Mouse (Mus musculus) liver (tissue): Measurements from ENCODE around the gene Slc25a44.
"Not testable (repeated sequence)": the region's sequence is repeated elsewhere in the genome, so short reads cannot be mapped to it uniquely, and the experiment has no call there.

Experiments used
- DNase-seq: peaks from one replicate; pipeline ENCODE4 v3.0.0-alpha.2; 2020; ENCODE audit warnings: mixed read lengths

Gene Slc25a44

GRCm38 (mm10) chr3:88410645-88411031 is 14.3 kb downstream of the Slc25a44 start:
- peak; percentile 23 for DNase-seq

GRCm38 (mm10) chr3:88409741-88410644 is 14.9 kb downstream of the Slc25a44 start, which contains the start of gene Pmf1:
Gene Pmf1 (minus strand): TSS chr3:88410331.
- DNase-seq: peak; percentile 95

- DNase-seq: no peak
Observed at GRCm38 (mm10) chr3:88408953-88409352, 16.0 kb downstream of the Slc25a44 start.

GRCm38 (mm10) chr3:88407529-88407928 is 17.4 kb downstream of the Slc25a44 start:
- no peak for DNase-seq

DNA sequence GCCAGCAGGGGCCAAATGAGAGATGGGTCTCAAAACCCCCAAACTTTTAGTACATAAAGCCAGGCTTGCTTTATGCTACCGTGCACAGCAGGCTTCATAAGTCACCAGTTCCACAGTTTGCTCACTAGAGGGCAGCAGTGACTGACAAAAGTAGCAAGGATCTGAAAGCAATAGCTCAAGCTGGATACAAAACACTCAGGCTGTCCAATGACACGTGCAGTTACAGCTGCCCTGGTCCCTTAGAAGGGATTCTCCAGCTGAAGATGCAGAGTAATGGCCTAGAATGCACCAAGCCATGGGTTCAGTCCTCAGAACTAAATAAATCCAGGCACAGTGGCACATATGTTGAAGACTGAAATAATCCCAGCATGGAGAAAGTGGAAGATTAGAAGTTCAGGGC is 17.8 kb downstream of the Slc25a44 start:
- DNase-seq: peak; percentile 72

GRCm38 (mm10) chr3:88403522-88404230 is 21.3 kb downstream of the Slc25a44 start:
- DNase-seq: no peak

- DNase-seq: no peak
Observed at GRCm38 (mm10) chr3:88398666-88399065, 26.3 kb downstream of the Slc25a44 start.

GRCm38 (mm10) chr3:88395742-88396141 is 29.2 kb downstream of the Slc25a44 start:
- no peak for DNase-seq

GRCm38 (mm10) chr3:88395288-88395687 is 29.7 kb downstream of the Slc25a44 start:
- no peak for DNase-seq

DNA sequence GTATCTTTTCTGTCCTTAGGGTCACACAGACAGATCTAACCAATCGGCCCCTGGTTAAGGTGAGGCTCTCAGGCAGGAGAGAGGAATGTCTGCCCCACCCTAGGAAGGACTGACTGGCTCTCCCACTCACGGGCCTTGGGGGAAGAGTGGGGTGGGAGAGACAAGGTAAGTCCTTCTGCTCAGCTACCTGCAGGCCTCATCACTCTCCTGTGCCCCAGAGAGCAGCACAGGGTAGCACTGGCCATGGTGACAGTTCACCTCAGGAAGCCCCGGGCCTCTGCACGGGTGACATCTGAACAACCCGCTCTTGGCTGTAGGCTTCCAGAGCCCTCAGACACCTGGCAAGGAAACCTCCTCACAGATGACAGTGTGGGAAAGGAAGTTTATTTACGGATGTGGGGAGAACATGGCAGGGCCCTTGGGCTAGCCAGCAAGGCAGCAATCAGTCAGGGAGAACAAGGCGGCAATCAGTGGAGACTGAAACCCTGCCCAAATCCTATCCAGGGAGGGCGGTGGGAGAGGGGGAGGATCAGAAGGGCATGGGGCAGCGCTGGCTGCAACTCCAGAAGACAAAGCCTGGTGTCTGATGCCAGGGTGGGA is 31.1 kb downstream of the Slc25a44 start:
- DNase-seq: no peak

DNA sequence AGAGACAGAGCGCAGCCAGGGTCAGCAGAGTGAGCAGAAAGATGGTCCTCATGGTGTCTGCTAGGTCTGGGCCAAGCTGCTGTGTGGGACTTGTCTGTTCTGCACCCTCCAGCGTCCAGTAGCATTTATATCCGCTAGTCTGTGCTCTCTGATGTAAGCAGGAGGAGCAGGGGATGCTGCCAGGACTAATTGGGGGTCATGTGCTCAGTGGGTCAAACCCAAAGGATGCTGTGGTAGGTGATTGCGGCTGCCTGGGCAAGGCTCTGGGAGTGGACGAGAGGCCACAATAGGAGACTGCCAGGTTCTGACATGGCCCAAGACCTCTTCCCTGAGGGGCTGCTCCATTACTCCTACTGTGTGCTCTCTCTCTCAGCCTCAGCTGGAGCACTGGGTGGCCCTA is 40.6 kb downstream of the Slc25a44 start, which contains the start of gene Bglap:
Gene Bglap (minus strand): TSS at position 101 of the 400 bp plus-strand sequence.
- no peak for DNase-seq

GRCm38 (mm10) chr3:88382383-88382782 is 42.6 kb downstream of the Slc25a44 start:
- DNase-seq: not testable (repeated sequence)

DNA sequence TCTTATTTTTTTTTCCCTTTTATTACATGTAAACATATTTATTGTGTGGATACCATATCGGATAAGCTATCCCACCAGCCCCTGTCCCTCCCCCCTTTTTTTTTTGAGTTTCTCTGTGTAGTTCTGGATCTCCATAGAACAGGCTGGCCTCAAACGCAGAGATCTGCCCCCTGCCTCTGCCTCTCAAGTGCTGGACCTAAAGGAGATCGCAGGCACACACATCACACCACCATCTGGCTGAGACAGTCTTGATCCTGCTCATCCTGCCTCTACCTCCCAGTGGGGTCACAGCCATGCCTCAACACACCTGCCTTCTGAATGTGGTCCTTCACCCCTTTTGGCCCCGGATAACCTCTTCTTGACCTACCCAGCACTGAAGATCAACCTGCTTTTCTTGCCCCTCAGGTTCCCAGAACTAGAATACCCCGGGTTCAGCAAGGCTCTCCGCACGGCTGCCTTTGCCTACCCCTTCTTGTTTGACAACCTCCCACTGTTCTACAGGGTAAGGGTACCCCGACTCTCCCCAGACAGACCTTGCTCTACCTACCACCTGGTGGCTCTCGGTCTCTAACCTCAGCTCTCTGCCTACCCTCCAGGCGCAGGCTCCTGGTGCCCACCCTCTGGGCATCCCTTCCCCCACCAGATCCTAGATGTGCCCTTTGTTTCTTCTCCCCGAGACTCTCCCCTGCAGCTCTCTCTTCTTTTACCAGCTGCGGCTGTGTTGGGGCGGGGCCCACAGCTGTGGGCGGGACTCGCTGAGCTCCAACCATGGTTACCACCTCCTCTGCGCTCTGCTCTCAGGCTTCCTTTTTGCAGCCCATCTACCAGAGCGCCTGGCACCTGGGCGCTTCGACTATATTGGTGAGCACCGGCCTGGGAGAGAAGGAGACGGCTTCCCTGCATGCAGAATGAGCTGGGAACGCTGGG is 43.3 kb downstream of the Slc25a44 start:
- DNase-seq: peak; percentile 72

- not testable (repeated sequence) for DNase-seq
Observed at GRCm38 (mm10) chr3:88378599-88378998, 46.3 kb downstream of the Slc25a44 start, which contains the start of gene Bglap2. Gene Bglap2 (minus strand): TSS chr3:88378699.

- not testable (repeated sequence) for DNase-seq
Observed at GRCm38 (mm10) chr3:88376644-88377043, 48.3 kb downstream of the Slc25a44 start.

DNA sequence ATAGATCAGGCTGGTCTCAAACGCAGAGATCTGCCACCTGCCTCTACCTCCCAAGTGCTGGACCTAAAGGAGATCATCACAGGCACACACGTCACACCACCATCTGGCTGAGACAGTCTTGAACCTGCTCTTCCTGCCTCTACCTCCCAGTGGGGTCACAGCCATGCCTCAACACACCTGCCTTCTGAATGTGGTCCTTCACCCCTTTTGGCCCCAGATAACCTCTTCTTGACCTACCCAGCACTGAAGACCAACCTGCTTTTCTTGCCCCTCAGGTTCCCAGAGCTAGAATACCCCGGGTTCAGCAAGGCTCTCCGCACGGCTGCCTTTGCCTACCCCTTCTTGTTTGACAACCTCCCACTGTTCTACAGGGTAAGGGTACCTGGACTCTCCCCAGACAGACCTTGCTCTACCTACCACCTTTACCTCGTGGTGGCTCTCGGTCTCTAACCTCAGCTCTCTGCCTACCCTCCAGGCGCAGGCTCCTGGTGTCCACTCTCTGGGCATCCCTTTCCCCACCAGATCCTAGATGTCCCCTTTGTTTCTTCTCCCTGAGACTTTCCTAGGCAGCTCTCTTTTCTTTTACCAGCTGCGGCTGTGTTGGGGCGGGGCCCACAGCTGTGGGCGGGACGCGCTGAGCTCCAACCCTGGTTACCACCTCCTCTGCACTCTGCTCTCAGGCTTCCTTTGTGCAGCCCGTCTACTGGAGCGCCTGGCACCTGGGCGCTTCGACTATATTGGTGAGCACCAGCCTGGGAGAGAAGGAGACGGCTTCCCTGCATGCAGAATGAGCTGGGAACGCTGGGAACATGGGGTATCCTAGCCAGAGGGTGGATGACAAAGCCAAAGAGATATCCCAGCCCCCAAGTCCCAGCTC is 49.0 kb downstream of the Slc25a44 start:
- DNase-seq: peak; percentile 65

DNA sequence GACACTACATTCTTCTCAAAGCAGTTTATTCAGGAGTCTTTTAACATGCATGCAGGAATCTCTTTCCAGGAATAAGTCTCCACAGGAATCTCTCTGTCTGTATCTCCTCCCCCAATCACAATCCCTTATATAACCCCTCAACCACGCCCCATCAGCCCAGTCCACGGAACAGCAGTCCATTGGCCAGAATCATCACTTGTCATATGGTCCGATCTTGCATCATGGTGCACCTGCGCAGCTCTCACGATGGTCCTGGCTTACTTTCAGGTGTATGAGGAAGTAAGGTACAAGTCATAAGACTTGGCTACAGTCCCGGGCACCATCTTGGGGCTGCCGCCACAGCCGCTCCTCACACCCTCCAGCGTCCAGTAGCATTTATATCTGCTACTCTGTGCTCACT is 52.3 kb downstream of the Slc25a44 start, which contains the start of gene Bglap3:
Gene Bglap3 (minus strand): TSS at position 101 of the 400 bp plus-strand sequence.
- DNase-seq: not testable (repeated sequence)

GRCm38 (mm10) chr3:88368511-88368910 is 56.4 kb downstream of the Slc25a44 start:
- DNase-seq: not testable (repeated sequence)

DNA sequence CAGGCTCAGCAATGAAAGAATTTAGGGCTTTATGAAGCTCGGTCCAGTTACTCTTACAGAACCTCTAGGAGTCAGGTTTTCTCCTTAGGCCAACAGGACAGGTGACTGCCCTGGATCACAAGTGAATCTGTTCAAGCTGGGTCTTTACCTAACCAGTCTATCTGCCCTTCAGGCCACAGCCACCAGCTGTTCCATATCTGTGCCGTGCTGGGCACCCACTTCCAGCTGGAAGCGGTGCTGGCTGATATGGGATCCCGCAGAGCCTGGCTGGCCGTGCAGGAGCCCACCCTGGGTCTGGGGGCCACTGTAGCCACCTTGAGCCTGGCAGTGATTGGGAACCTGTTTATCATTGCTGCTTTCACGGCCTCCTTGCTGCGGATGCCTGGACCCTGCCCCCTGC is 57.4 kb downstream of the Slc25a44 start:
- DNase-seq: not testable (repeated sequence)

GRCm38 (mm10) chr3:88366830-88367428 is 58.0 kb downstream of the Slc25a44 start:
- peak; percentile 64 for DNase-seq
